In genomic region chr12:11437907-11438447, GRCm38 (mm10) we compare ENCODE assay signal across 9 mouse cellular contexts. TPM values are rescaled to one million over a fixed set of nuclear protein-coding genes. Genes with fewer than 3 reads are reported as not detected.
DNase-seq lines count a peak whose midpoint lies in the region; ATAC-seq lines count a peak whose summit lies in the region.
"Had no signal": no experiment of that assay in that cellular context is flagged by ENCODE, and none has a peak within 500 bp of the region (broad histone marks: within the 10 kb centered on the region; RNA-seq: fewer than 3 reads in every experiment).

No protein-coding gene starts in this region.

- H3K9me3 ChIP-seq in kidney, embryonic 16.5 days (ENCODE audit: low read length), result 0 out of 2 replicates have a peak, but pooled peaks cover under 1% of the 10 kb centered on the region
- H3K9me3 ChIP-seq in intestine, embryonic 14.5 days (ENCODE audit: control insufficient read depth, low read length), result no peaks in the 10 kb centered on the region

- peaks cover 27% of the 10 kb centered on the region for H3K27me3 ChIP-seq in kidney, embryonic 16.5 days (ENCODE audit: insufficient read depth, low read length)
- peaks cover 24% of the 10 kb centered on the region for H3K27me3 ChIP-seq in intestine, embryonic 14.5 days (replicated peaks; ENCODE audit: control insufficient read depth, insufficient read depth, low read length)

- peaks cover 18% of the 10 kb centered on the region for H3K4me1 ChIP-seq in kidney, embryonic 16.5 days (ENCODE audit: insufficient read depth, low read length)
- H3K4me1 ChIP-seq in intestine, embryonic 14.5 days (replicated peaks; ENCODE audit: control insufficient read depth, insufficient read depth, low read length), result peaks cover 6% of the 10 kb centered on the region; the same call in 1 of the 2 replicates

- peak overlapping the region; percentile 74 for H3K4me2 ChIP-seq in kidney, embryonic 16.5 days (replicated peaks; ENCODE audit: low read depth, low read length)
- H3K4me2 ChIP-seq in intestine, embryonic 14.5 days (ENCODE audit: low read length), result peak overlapping the region; percentile 81

- no peak overlapping the region for H3K9ac ChIP-seq in kidney, embryonic 16.5 days (replicated peaks; ENCODE audit: low read length)
- no peak overlapping the region for H3K9ac ChIP-seq in intestine, embryonic 14.5 days (ENCODE audit: low read length)

- no peak for DNase-seq in kidney, adult 11 months
- peak; percentile 45 for DNase-seq in adrenal gland, adult 2 months
- peak; percentile 47 to 49 for DNase-seq in cerebellum, postnatal 36 days
- DNase-seq in intestine, embryonic 14.5 days (ENCODE audit: low spot score), result no peak
- DNase-seq in retina, embryonic 14.5 days (ENCODE audit: low spot score), result peak; percentile 13

- peak; percentile 47 for ATAC-seq in kidney, embryonic 16.5 days (ENCODE audit: low FRiP score, low TSS enrichment)
- no peak; the same call in 1 of the 2 replicates for ATAC-seq in intestine, embryonic 14.5 days (replicated peaks; ENCODE audit: low FRiP score, low TSS enrichment, low read depth)
- ATAC-seq in activated CD4-positive, CD25-positive, alpha-beta regulatory T cell, adult 4 months, result no peak
- ATAC-seq in megakaryocyte-erythroid progenitor cell, adult 5-6 weeks (replicated peaks; ENCODE audit: low FRiP score, low TSS enrichment, poor library complexity, severe bottlenecking), result no peak

- H3K36me3 ChIP-seq in kidney, embryonic 16.5 days (ENCODE audit: insufficient read depth, low read length), result no peaks in the 10 kb centered on the region
- H3K36me3 ChIP-seq in intestine, embryonic 14.5 days (ENCODE audit: control insufficient read depth, insufficient read depth, low read length), result no peaks in the 10 kb centered on the region

- peak overlapping the region; percentile 21; the same call in 1 of the 2 replicates for H3K4me3 ChIP-seq in kidney, embryonic 16.5 days (ENCODE audit: low read length)
- peak overlapping the region; percentile 40 for H3K4me3 ChIP-seq in intestine, embryonic 14.5 days (ENCODE audit: low read depth, low read length)

- H3K27ac ChIP-seq in kidney, embryonic 16.5 days (ENCODE audit: low read length), result no peak overlapping the region
- H3K27ac ChIP-seq in intestine, embryonic 14.5 days (ENCODE audit: low read depth), result no peak overlapping the region

- WGBS in kidney, embryonic 16.5 days, result 41% methylated on average over 22 of the region's 23 CpGs
- WGBS in intestine, embryonic 14.5 days, result 29% methylated on average over 23 of the region's 23 CpGs

RNA-seq across cellular contexts. Expression of gene Vsnl1, which starts 1.6 kb away (rescaled TPM):
- polyA plus RNA-seq in kidney, embryonic 16.5 days (2015; fragmentation: Nextera tagmentation; extraction: Ambion mirVana), result 0.41 TPM in 2 replicates
- 10 to 100 TPM; 37.3 to 69.8 TPM for total RNA-seq in adrenal gland, adult 2 months (2021)
- 2.1 and 4.3 TPM in 2 replicates for polyA plus RNA-seq in adrenal gland, adult 2 months (2012; rRNA removed)
- 0.51 and 0.88 TPM in 2 replicates for polyA plus RNA-seq in intestine, embryonic 14.5 days (2014; fragmentation: Nextera tagmentation; extraction: Ambion mirVana)
- not detected for polyA plus RNA-seq in activated CD4-positive, CD25-positive, alpha-beta regulatory T cell, adult 4 months (2017; shearing (Covaris generic))
- not detected in 2 replicates for total RNA-seq in megakaryocyte-erythroid progenitor cell, adult 5-6 weeks (2014; fragmentation: Nextera tagmentation)
- total RNA-seq in megakaryocyte-erythroid progenitor cell, adult 5-6 weeks (2017), result not detected in 2 replicates
- total RNA-seq: hematopoietic stem cell, adult 5-6 weeks had no signal

RNA-seq across cellular contexts. Expression of gene Rad51ap2, which starts 17.9 kb away (rescaled TPM):
- 0.05 and 0.06 TPM in 2 replicates for polyA plus RNA-seq in kidney, embryonic 16.5 days (2015; fragmentation: Nextera tagmentation; extraction: Ambion mirVana)
- under 1 TPM; 0.12 to 0.21 TPM for total RNA-seq in adrenal gland, adult 2 months (2021)
- not detected in 2 replicates for polyA plus RNA-seq in adrenal gland, adult 2 months (2012; rRNA removed)
- 0.23 and 0.26 TPM in 2 replicates for polyA plus RNA-seq in intestine, embryonic 14.5 days (2014; fragmentation: Nextera tagmentation; extraction: Ambion mirVana)
- under 1 TPM in 1 of 2 experiments, not detected in 1; 0.11 TPM for polyA plus RNA-seq in activated CD4-positive, CD25-positive, alpha-beta regulatory T cell, adult 4 months (2017; shearing (Covaris generic))
- not detected in 2 replicates for total RNA-seq in megakaryocyte-erythroid progenitor cell, adult 5-6 weeks (2014; fragmentation: Nextera tagmentation)
- not detected in 2 replicates for total RNA-seq in megakaryocyte-erythroid progenitor cell, adult 5-6 weeks (2017)
- total RNA-seq: hematopoietic stem cell, adult 5-6 weeks had no signal

Comparison
In these comparisons a context has a peak if more than half of its experiments do, and no peak if none do; other contexts are left out.
1. DNase-seq: peak in adrenal gland, adult 2 months (single experiment), cerebellum, postnatal 36 days (2 of 2) and retina, embryonic 14.5 days (single experiment); none in kidney, adult 11 months (single experiment) and intestine, embryonic 14.5 days (single experiment).